Mouse (Mus musculus) embryonic stem cell, embryonic (primary cell): Measurements from ENCODE around the gene Xntrpc.

Source experiments
- CTCF ChIA-PET, 4 experiments: fragments of 300-600 bp in 2 of 4; fragments of 350-600 bp in 2 of 4; sonication (Branson Sonifier 250); formaldehyde crosslinking; loops; one replicate each; lab custom pipeline; 2022; ENCODE audit warnings: inconsistent platforms in 2 of 4; lab: Charles Lee
- POLR2A ChIA-PET, 4 experiments: fragments of 300-600 bp in 2 of 4; fragments of 350-600 bp in 2 of 4; sonication (Branson Sonifier 250); formaldehyde crosslinking; loops; one replicate each; lab custom pipeline; 2022; ENCODE audit warnings: antibody characterized with exemption in 4 of 4, inconsistent platforms in 1 of 4; lab: Charles Lee

The Xntrpc gene

DNA sequence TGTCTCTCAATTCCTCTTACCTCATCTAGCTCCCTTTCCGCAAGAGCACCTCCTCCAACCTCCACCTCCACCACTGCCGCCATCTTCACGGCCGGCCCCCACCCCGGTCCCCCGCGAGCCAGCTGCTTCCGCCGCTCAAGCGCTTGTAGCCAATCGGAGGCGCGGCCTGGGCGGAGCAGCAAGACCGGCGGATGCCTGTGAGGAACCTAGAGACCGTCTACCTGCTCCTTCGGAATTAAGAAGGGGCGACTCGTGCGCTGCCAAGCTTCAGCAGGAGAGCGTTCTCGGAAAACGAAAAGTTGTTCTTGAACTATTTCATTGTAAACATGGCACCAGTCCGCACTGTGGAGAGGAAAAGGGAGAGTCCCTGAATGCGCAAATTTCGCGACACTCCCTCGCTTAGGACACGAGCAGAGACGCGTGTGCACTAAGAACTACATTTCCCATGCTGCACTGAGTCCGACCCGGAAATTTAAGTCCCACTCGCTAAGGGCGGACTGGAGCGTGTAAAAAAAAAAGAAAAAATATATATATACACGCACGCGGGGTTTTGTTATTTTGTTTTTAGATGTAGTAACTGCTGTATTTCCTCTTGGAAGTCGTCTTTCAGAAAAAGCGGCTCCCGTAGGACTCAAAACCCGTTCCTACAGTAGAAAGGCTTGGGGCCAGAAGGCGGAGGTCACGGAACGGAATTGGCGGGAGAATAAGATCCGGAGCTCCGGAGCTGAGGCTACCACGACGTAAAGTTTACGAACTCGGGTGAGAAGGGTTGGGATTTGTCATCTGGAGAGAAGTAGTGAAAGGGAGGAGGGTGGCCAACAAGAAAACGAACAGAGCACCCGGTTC is at the start of gene Xntrpc, which contains the start of the genes Rnf121 and Xndc1:
TSS of gene Xntrpc (plus strand) at position 668 of the 846 bp plus-strand sequence.
TSS of gene Rnf121 (minus strand) at position 424 of the 846 bp plus-strand sequence.
TSS of gene Xndc1 (plus strand) at position 466 of the 846 bp plus-strand sequence.
- CTCF ChIA-PET = interaction anchor here in 2 of 4 experiments (0.6 to 1.2 kb wide), 5 partner anchors 8 to 755 kb away, joined by 3 to 6 read pairs (median 3); no protein-coding TSS in a partner anchor
- POLR2A ChIA-PET = interaction anchor here in 3 of 4 experiments (0.6 to 7.7 kb wide), 82 partner anchors 8 to 1929 kb away, joined by 3 to 56 read pairs (median 4); partner anchors contain the start of genes Art1 (in 3 of the 3), Anapc15 (in 1 of the 3), Arap1 (in 1 of the 3) and Clpb (in 1 of the 3)

DNA sequence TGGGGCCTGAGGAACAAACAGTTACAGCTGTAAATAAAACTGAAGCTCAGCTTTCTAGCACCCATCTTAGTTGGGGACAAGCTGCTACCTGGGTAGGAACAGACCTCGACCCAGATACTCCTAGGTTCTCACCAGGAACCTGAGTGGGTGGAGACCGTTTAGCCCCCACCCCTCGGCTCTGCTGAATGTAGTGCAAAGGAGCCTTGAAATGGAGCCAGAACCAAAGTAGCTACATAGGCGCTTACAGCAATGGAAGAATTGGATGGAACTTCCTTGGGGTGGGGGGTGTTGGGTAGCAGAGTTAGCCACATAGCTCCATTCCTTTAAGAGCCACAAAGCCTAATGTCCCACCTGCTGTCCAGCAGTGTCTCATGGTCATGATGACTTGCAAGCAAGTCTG is 48.6 kb upstream of the Xntrpc start:
- ChIA-PET CTCF (interaction anchor here in 2 of 4 experiments (1.0 to 3.0 kb wide), 3 partner anchors 8 to 19 kb away, joined by 4 to 12 read pairs (median 5); no protein-coding TSS in a partner anchor), POLR2A (interaction anchor here in 2 of 4 experiments (0.6 to 4.9 kb wide), 11 partner anchors 8 to 67 kb away, joined by 3 to 32 read pairs (median 6); no protein-coding TSS in a partner anchor)

DNA sequence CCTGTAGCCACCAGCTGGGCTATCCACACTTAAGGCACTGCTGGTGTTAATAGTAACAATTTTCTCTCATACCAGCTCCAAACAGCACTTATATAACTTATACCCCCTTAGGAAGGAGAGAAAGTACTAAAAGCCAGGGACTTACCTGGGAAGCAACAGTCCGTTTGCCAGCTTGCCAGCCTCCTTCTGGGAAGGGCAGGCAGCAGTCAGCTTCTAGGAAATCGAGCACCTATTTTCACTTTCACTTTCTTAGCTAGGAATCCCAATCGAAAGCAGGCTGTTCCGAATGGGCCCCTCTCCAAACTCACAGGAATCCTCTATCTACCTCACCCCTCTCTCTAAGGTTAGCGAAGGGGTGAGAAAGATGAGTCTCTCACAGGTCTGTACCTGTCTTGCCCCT is 48.1 kb upstream of the Xntrpc start:
- POLR2A ChIA-PET = interaction anchor here in 2 of 4 experiments (0.6 to 4.9 kb wide), 12 partner anchors 9 to 67 kb away, joined by 3 to 32 read pairs (median 6); no protein-coding TSS in a partner anchor
- CTCF ChIA-PET = interaction anchor here in 2 of 4 experiments (1.0 to 3.0 kb wide), 3 partner anchors 9 to 19 kb away, joined by 4 to 12 read pairs (median 5); no protein-coding TSS in a partner anchor

DNA sequence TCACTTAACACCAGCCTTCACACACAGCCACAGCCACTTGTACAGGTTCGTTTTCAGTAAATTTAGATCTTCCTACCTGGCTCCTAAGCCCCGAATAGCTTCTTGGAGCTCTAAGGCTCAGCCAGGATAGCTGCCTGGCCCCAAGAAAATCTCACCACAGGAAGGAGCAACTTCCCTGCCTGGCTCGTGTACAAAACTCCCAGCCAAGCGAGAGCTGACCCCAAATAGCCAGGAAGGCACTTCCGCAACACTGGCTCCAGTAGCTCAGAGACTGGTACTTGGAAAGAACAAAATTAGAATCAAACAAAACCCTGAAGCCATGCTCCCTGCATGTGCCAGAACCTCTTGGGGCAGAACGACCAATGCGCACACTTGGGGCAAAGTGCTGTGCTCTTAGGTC is 47.5 kb upstream of the Xntrpc start:
- ChIA-PET POLR2A (interaction anchor here in 2 of 4 experiments (0.7 to 4.9 kb wide), 10 partner anchors 9 to 355 kb away, joined by 3 to 32 read pairs (median 6); partner anchors contain the start of gene Clpb (in 1 of the 2)), CTCF (interaction anchor here in 2 of 4 experiments (0.7 to 1.4 kb wide), 2 partner anchors 9 to 20 kb away, joined by 3 to 5 read pairs; no protein-coding TSS in a partner anchor)

DNA sequence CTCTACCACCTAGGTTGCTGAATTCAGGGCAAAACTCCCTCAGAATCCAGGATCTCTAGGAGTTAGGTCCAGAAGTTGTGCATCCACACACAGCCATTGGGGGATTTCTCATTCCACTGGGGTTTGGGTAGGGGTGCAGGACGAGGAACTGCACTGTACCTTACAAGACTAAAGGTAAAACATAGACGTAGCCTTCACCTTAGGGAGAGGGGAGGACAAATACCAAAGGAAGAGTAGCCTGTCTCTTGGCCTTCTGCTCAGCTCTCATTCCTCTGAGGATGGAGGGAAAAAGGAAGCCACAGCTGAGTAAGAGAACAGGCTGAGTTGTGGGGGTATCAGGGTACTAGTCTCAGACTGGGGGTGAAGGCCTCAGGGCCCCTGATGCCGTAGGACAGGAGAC is 46.9 kb upstream of the Xntrpc start, which contains the start of gene Il18bp:
TSS of gene Il18bp (minus strand) at position 101 of the 400 bp plus-strand sequence.
- CTCF ChIA-PET = interaction anchor here in 1 of 4 experiments (0.7 kb wide), 1 partner anchor 20 kb away, joined by 3 read pairs; no protein-coding TSS in a partner anchor

DNA sequence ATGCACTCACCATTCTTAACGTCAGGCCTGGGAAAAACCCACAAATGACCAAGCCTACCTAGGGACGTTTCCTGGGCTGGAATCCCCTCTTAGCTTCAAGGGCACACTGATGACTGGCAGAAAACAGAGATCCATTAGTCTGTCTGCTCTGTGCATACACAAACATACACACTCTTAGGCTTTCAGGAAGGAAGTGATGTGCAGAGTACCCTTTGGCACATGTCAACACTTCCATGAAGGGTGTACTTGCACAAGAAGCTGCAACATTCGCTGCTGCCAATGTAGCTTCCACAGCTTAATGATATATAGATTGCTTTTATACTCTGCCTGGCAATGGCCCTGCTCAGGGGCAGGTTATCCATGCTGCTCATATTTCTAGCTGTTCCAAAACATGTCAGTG is 46.2 kb upstream of the Xntrpc start:
- POLR2A ChIA-PET = interaction anchor here in 3 of 4 experiments (0.6 to 2.1 kb wide), 10 partner anchors 10 to 202 kb away, joined by 3 to 6 read pairs (median 4); no protein-coding TSS in a partner anchor
- CTCF ChIA-PET = interaction anchor here in 2 of 4 experiments (0.6 to 1.1 kb wide), 2 partner anchors 21 to 268 kb away, joined by 3 read pairs; no protein-coding TSS in a partner anchor

More for the DNA sequence above, 46.9 kb upstream of the Xntrpc start, which contains the start of gene Il18bp:
- POLR2A ChIA-PET = interaction anchor here in 2 of 4 experiments (0.6 to 4.9 kb wide), 11 partner anchors 10 to 355 kb away, joined by 3 to 32 read pairs (median 5); partner anchors contain the start of gene Clpb (in 1 of the 2)

DNA sequence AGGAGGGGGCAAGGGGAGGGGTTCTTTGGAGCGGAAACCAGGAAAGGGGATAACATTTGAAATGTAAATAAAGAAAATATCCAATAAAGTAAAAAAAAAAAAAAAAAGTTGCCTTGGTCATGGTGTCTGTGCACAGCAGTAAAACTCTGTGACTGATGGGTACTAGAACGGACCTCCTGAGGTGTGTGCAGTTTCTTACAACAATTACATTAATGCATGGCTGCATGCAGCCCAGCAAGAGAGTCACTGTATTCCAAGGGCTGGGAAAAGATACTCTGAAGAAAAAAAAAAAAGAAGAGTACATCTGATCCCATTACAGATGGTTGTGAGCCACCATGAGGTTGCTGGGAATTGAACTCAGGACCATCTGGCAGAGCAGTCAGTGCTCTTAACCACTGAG is 44.6 kb upstream of the Xntrpc start:
- ChIA-PET POLR2A (interaction anchor here in 3 of 4 experiments (0.7 to 5.1 kb wide), 11 partner anchors 9 to 68 kb away, joined by 3 to 43 read pairs (median 6); no protein-coding TSS in a partner anchor), CTCF (interaction anchor here in 1 of 4 experiments (0.8 kb wide), 1 partner anchor 355 kb away, joined by 3 read pairs; no protein-coding TSS in a partner anchor)

DNA sequence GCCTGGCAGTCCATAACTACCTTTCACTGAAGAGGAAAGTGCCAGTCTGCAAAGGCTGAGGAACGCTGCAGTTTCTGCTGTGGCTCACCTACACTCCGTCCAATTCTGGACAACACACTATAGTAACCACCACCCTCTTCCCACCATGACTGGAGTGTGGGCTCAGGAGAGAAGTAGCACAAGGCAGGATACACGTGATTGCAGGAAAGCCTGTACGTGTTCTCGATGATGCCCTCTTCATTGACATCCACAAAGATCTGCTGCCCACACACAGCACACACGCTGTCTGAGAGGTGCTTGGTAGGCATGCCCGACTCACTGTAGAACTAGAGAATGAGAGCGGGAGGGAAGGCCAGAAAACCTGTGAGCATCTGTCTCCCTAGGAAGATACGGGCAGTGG is 41.7 kb upstream of the Xntrpc start:
- POLR2A ChIA-PET = interaction anchor here in 1 of 4 experiments (1.6 to 5.1 kb wide), 5 partner anchors 9 to 26 kb away, joined by 6 to 43 read pairs (median 17); no protein-coding TSS in a partner anchor
- CTCF ChIA-PET = no interaction called here

DNA sequence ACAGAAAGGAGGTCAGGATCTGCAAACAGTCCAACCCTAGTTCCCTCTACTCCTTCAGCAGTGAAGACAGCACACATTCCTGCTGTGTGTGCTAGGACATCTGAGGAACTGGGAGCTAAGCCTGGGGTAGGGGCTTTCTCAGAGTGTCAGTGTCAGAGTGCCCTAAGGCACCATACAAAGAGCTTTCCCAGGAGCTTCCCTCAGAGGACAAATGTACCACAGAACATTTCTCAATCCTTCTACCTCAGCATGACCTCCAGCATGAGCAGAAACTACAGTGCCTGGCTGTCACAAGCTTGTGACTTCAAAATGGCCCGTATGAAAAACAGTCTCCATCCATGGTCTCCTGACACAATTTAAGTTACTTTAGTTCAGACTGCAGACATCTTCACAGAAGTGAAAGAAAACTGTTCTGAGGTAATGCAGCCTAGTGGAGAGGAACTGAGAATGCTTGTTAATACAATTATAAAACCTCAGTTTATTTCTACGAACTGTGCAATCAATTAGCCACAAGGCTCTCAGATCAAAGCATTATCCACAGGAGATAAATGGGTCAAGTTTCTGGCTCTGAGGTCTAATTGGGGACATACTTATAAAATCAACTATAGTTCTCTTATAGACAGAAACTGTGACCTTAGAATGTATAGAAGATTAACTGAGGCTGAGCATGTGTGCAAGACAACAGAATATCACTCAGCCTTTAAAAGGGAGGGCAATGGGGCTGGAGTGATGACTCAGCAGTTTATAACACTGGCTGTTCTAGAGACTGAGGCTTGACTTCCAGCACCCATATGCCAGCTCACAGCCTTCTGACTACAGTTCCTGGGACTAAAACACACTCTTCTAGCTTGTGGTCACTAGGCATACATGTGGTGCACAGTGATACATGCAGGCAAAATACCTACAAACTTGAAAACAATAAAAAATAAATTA is 40.1 kb upstream of the Xntrpc start:
- ChIA-PET POLR2A (interaction anchor here in 3 of 4 experiments (0.6 to 5.1 kb wide), 8 partner anchors 9 to 157 kb away, joined by 3 to 43 read pairs (median 3); partner anchors contain the start of genes Rnf121 (in 1 of the 3), Xndc1 (in 1 of the 3) and Xntrpc (in 1 of the 3)), CTCF (interaction anchor here in 1 of 4 experiments (0.6 kb wide), 1 partner anchor 359 kb away, joined by 3 read pairs; no protein-coding TSS in a partner anchor)

DNA sequence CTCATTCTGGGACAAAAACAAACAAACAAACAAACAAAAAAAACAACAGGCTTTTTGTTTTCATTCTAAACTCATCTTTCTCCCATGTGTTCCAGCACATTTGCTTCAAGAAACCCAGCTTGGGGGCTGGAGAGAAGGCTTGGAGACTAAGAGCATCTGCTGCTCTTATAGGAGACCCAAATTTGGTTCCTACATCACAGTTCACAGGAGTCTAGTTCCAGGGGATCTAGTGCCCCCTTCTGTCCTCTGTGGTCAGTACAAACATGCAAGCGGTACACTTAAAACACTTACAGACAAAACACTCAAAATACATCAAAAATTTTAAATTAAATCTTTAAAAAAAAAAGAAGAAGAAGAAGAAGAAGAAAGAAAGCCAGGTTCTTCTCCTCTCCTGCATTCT is 30.6 kb upstream of the Xntrpc start:
- CTCF ChIA-PET = interaction anchor here in 2 of 4 experiments (1.8 to 2.1 kb wide), 2 partner anchors 36 to 37 kb away, joined by 4 to 7 read pairs; no protein-coding TSS in a partner anchor
- POLR2A ChIA-PET = interaction anchor here in 2 of 4 experiments (0.6 to 4.6 kb wide), 9 partner anchors 9 to 174 kb away, joined by 3 to 17 read pairs (median 4); partner anchors contain the start of genes Rnf121 (in 1 of the 2), Xndc1 (in 1 of the 2) and Xntrpc (in 1 of the 2)

DNA sequence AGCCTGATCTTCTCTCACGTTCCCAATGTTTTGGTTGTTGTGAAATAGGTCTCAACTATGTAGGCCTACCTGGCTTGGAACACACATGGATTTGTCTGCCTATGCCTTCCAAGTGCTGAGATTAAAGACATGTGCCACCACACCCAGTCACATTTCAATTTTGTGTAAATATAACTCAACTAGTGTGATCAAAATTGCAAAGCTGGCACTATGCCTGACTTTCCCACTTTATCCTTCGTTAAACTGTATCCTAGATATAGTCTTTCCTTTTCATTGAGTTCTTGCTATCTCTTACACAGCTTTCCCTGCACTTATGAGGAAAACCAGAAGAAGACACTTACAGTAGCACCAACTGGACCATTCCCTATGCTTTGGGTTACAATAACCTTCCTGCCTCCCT is 30.0 kb upstream of the Xntrpc start:
- ChIA-PET CTCF (interaction anchor here in 1 of 4 experiments (0.9 to 1.8 kb wide), 2 partner anchors 37 to 117 kb away, joined by 3 to 7 read pairs; no protein-coding TSS in a partner anchor), POLR2A (interaction anchor here in 1 of 4 experiments (1.3 to 4.6 kb wide), 2 partner anchors 13 to 30 kb away, joined by 8 to 17 read pairs; partner anchors contain the start of genes Rnf121, Xndc1 and Xntrpc)

DNA sequence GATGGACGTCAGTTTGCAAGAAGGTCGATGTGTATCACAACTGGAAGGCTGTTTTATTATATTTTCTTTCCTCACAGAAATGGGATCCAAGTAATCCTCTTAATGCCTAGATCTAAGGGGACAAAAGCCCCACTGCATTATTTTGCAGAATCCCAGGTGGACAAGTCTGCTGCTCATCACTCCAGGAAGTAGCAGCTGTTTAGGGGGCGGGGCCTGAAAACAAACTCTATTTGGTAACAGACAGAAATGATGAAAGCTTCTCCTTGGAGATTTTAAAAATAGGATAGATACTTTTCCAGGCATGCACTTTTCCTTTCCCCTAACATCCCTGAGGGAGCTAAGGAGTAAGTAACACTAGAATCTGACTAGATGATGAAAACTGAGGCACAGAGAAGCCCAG is 28.2 kb upstream of the Xntrpc start:
- ChIA-PET CTCF (interaction anchor here in 3 of 4 experiments (0.5 to 0.7 kb wide), 6 partner anchors 9 to 413 kb away, joined by 3 to 8 read pairs (median 4); no protein-coding TSS in a partner anchor), POLR2A (interaction anchor here in 1 of 4 experiments (0.6 to 1.6 kb wide), 4 partner anchors 8 to 168 kb away, joined by 3 read pairs; no protein-coding TSS in a partner anchor)

DNA sequence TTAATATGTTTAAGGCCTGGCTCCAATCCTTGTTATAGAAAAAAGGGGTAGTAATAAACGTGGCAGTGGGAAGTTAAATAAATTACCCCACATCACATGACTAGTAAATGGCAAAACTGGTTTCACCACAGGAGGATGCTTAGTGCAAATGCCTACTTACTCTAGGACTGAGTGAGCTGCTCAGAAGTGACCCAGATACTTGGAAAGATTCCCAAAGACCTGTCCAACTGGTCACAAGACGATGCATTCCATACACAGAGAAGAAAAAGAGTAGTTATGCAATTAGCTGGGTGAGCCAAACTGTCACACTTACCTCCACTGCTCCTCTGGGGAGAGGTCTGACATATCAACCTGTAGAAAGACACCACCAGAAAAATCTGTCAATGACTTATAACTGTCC is 23.2 kb upstream of the Xntrpc start:
- ChIA-PET CTCF (interaction anchor here in 1 of 4 experiments (0.6 kb wide), 1 partner anchor 194 kb away, joined by 3 read pairs; no protein-coding TSS in a partner anchor), POLR2A (interaction anchor here in 2 of 4 experiments (0.6 to 4.2 kb wide), 3 partner anchors 19 to 23 kb away, joined by 3 to 21 read pairs (median 16); partner anchors contain the start of genes Rnf121 (in 1 of the 2), Xndc1 (in 1 of the 2) and Xntrpc (in 1 of the 2))

DNA sequence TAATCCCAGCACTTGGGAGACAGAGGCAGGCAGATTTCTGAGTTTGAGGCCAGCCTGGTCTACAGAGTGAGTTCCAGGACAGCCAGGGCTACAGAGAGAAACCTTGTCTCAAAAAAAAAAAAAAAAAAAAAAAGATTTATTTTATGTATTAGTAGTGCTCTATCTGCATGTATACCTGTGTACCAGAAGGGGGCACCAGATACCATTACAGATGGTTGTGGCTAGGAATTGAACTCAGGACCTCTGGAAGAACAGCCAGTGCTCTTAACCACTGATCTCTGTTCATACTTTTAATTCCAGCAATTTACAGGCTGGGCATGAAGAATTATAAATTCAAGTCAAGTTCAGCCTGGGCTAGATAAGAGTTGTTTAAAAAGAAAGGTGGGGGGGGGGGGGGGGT is 17.0 kb upstream of the Xntrpc start:
- ChIA-PET POLR2A (interaction anchor here in 3 of 4 experiments (0.6 to 1.0 kb wide), 5 partner anchors 15 to 415 kb away, joined by 3 to 6 read pairs (median 3); no protein-coding TSS in a partner anchor), CTCF (interaction anchor here in 1 of 4 experiments (0.7 kb wide), 1 partner anchor 523 kb away, joined by 3 read pairs; no protein-coding TSS in a partner anchor)

DNA sequence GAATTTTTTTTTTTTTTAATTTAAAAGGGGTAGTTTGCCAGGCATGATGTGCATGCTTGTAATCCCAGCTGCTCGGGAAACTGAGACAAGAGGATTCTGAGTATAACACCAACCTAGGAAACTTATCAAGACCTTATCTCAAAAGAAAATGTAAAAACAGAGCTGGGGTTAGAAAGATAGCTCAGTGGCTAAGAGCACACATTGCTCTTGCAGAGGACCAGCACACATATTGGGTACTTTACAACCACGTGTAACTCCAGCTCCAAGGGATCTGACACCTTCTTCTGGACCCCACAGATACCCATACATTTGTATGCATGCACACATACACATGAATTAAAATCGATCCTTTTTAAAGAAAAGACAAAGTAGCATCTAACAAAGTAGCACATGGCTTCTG is 4.2 kb upstream of the Xntrpc start:
- ChIA-PET POLR2A (interaction anchor here in 2 of 4 experiments (0.6 to 7.7 kb wide), 11 partner anchors 10 to 418 kb away, joined by 3 to 56 read pairs (median 4); partner anchors contain the start of gene Art1 (in 1 of the 2)), CTCF (interaction anchor here in 2 of 4 experiments (0.6 kb wide), 3 partner anchors 21 to 145 kb away, joined by 3 read pairs; no protein-coding TSS in a partner anchor)
